Mouse (Mus musculus): ENCODE results near the gene Olfr893.
"Not testable (repeated sequence)": the region's sequence is repeated elsewhere in the genome, so short reads cannot be mapped to it uniquely, and the experiment has no call there.

The Olfr893 gene

DNA sequence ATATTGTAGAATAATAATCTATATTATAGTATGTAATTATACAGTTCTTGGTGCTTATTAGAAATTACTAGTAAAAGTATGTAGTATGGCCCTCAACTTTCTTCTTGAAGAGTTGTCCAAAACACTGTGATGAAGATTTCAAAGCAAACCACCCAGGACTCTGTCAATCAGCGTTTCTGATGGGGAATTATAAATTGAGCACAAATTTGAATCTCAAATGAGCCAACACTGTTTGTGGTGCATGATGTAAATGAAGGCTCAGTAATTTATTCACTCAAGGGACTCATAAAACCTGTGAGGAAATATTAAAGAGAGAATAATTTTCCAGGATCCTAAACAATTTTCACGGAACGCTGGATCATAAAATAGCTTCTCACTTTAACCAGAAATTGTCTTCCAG lies at the start of gene Olfr893:
Gene Olfr893, plus strand, starts transcription at position 301 of the 400 bp plus-strand sequence.
- DNase-seq (ENCODE audit: low read depth in 2 of 2, low spot score in 2 of 2): no peak

DNA sequence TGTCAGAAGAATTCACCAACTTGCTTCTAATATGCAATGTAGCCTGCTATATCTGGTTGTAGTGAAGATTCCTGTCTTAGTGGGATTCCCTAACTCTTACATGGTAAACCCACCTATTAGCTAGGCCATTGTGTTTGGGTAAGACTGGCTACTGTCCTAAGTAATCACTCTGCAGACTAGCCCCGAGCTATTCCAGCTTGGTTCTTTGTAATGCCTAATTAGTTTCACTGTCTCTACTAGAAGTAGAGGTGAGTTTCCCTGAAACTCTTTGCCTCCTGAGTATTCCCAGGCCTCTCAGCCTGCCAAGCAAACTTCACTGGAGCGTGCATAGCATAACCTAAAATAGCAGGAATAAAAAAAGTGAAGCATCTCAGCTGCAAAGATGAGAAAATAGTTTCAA lies 39.8 kb upstream of the Olfr893 start:
- DNase-seq (ENCODE audit: low read depth in 2 of 2, low spot score in 2 of 2): not testable (repeated sequence)

- DNase-seq (ENCODE audit: low read depth in 2 of 2, low spot score in 2 of 2): no peak
These were observed 27.4 kb upstream of the Olfr893 start, which contains the start of gene Olfr891 for GRCm38 (mm10) chr9:38180721-38181120. Olfr891 (minus strand) TSS chr9:38180821.

GRCm38 (mm10) chr9:38217755-38218154 lies 9.6 kb downstream of the Olfr893 start, which contains the start of gene Olfr894:
Olfr894 (plus strand) TSS chr9:38218055.
- DNase-seq (ENCODE audit: low read depth in 2 of 2, low spot score in 2 of 2): no peak

- no peak for DNase-seq (ENCODE audit: low read depth in 2 of 2, low spot score in 2 of 2)
These were observed 44.3 kb downstream of the Olfr893 start, which contains the start of gene Olfr143 for GRCm38 (mm10) chr9:38252474-38252873. Olfr143 (plus strand) TSS chr9:38252774.

All from CD8-positive naive resting alpha-beta T cell, adult 2 months (primary cell).